Mouse (Mus musculus) frontal cortex, adult 2 months (tissue): Measurements from ENCODE around the gene 4632433K11Rik. TPM values are rescaled to one million over a fixed set of nuclear protein-coding genes. Genes with fewer than 3 reads are reported as not detected.
A peak's percentile ranks its signal among the peaks of the same experiment; 100 is the strongest.
"Not testable (repeated sequence)": the region's sequence is repeated elsewhere in the genome, so short reads cannot be mapped to it uniquely, and the experiment has no call there.

Experiments used
- DNase-seq, 2 experiments: peaks; one replicate each; pipeline ENCODE4 v3.0.0; 2022; ENCODE audit warnings: low spot score in 1 of 2; ENCODE audit errors: extremely low spot score in 1 of 2
- polyA plus RNA-seq: library from polyadenylated mRNA; depleted of rRNA; stranded (reverse); fragments of >200 nt; gene quantifications from 2 replicates; pipeline ENCODE4 v1.2.3, GENCODE M21; 2012

4632433K11Rik gene
- polyA plus RNA-seq, 1 experiment = not detected

DNA sequence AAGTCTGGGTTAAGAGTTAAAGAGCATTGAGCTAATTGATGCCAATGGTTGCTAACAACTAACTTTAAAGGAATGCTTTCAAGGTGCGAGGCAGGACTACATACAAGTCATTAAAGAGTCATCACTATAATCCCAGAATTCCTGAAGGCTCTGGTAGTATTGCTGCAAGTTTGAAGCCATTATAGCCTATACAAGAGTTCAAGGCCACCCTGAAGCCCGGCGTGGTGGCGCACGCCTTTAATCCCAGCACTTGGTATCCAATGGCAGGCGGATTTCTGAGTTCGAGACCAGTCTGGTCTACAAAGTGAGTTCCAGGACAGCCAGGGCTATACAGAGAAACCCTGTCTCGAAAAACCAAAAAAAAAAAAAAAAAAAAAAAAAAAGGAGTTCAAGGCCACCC, 14.3 kb upstream of the 4632433K11Rik start:
- not testable (repeated sequence) for DNase-seq

DNA sequence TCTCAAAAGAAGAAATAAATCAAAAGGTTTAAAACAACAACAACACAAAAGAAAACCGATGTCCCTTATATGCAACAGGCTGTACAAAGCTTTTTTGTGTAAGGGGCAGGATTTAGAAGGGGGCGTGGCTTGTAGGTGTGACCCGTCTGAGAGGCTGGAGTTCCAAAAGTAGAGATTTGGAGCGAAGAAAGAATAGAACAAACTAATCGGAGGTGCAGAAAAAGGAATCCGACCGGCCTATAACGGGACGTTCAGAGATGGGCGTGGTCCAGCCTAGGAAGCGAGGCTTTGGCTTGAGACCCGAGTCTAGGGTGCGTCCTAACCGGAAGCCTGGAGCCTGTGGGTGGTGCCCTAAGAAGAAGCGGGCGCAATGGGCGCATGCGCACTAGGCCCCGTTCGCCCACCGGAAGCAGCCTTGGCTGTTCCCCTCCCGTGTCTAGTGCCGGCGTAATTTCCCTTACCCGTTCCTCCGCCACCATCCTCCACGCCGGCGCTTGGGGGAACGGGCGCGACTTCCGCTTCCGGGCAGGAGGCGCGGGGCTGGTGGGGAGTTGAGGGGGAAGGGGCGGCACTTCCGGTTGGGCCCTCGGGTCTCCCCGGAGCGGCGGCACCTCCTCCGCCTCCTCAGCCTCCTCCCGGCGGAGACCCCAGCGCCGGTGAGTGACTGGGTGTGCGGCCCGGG, 13.8 kb upstream of the 4632433K11Rik start, which contains the start of the genes Zfp865 and Ccdc106:
Gene Zfp865 (plus strand): TSS at position 377 of the 682 bp plus-strand sequence.
Gene Ccdc106 (plus strand): TSS at position 554 of the 682 bp plus-strand sequence.
- peak; percentile 99 to 100 for DNase-seq

DNA sequence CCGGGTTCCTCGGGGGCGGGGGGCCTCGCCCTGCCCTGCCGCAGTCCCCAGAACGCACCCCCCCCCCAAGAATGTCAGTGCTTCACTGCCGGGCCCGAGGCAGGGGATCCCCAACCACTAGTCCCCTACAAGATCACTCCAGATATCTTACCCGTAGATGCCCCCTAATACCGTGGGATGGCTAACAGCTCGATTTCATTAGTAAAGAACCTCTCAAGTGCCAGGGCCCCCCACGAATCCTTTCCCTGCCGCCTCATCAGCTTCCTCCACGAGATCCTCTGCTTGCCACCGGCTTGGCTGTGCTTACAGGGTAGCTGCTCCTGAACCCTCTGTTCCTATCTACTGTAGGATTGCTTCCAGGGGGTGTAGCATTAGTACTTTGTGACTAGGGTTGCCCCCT, 13.2 kb upstream of the 4632433K11Rik start:
- no peak for DNase-seq

DNA sequence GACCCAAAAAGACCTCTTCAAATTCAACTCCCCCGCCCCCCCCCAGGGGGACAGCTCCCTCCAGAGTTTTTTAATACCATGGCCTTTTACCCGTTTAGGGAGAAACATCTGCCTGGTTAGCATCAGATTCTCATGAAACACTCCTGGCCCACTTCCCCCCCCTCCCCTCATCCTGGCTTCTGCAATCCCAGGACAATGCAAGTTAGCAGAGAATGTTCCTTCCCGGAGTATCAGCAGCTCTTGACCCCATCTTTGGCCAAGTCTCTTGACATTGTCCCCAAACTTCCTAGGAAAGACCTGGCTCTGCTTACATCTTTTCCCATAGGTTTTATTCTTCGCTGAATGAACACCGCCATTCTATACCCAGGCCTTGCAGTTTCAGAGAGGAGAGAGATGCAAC, 12.7 kb upstream of the 4632433K11Rik start:
- DNase-seq = no peak

DNA sequence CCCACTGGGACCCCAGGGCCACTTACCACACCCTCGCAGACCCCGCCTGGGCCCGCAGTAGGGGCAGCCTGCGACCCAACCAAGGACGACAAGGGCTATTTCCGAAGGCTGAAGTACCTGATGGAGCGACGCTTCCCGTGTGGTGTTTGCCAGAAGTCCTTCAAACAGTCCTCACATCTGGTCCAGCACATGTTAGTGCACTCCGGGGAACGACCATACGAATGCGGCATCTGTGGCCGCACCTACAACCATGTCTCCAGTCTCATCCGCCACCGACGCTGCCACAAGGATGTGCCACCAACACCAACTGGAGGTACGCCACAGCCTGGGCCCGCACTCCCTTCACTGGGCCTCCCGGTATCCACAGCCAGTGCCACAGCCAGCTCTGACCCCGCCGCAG, 4.4 kb upstream of the 4632433K11Rik start:
- no peak for DNase-seq

DNA sequence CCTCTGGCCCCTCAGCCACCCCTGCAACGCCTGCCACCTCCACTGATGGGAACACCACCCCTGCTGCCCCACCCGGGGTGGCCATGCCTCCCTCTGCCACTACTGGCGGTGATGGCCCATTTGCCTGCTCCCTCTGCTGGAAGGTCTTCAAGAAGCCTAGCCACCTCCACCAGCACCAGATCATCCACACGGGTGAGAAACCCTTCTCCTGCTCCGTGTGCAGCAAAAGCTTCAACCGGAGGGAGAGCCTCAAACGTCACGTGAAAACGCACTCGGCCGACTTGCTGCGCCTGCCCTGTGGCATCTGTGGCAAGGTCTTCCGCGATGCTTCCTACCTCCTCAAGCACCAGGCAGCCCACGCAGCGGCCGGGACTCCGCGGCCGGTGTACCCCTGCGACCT, 4.0 kb upstream of the 4632433K11Rik start:
- no peak for DNase-seq

DNA sequence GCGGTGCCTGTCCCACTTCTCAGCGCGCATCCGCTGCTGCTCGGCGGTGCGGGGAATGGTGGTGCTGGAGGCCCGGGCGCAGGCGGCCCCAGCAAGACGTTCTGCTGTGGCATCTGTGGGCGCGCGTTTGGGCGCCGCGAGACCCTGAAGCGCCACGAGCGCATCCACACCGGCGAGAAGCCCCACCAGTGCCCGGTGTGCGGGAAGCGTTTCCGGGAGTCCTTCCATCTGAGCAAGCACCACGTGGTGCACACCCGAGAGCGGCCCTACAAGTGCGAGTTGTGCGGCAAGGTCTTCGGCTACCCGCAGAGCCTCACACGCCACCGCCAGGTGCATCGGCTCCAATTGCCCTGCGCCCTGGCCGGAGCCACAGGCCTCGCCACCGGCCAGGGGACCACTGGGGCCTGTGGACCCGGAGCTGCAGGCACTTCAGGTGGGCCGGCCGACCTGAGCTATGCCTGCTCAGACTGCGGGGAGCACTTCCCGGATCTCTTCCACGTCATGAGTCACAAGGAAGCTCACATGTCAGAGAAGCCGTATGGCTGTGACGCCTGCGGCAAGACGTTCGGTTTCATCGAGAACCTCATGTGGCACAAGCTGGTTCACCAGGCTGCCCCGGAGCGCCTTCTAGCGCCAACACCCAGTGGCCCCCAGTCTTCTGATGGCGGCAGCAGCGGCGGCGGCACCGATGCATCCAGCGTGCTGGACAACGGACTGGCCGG, 3.2 kb upstream of the 4632433K11Rik start:
- DNase-seq = no peak

DNA sequence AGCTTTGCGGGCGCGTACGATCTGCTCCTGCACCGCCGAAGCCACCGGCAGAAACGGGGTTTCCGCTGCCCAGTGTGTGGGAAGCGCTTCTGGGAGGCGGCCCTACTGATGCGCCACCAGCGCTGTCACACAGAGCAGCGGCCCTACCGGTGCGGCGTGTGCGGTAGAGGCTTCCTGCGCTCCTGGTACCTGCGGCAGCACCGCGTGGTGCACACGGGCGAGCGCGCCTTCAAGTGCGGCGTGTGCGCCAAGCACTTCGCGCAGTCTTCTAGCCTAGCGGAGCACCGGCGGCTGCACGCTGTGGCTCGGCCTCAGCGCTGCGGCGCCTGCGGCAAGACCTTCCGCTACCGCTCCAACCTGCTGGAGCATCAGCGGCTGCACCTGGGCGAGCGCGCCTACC, 2.4 kb upstream of the 4632433K11Rik start:
- DNase-seq = no peak

DNA sequence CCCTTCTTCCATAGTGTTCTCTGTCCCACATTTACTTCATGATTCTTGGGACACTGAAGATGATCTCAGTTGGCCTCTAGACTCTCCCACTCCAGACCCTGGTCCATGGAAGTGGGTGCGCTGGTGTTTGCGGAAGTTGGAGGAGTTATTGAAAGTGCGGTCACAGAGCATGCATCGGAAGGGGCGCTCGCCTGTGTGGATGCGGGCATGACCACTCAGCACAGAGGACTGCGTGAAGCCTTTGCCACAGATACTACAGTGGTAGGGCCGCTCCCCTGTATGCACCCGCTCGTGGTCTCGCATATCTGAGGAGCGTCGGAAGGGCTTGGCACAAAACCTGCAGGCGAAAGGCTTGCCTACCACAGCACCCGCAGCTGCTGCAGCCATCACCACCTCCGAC, 1.7 kb downstream of the 4632433K11Rik start:
- no peak for DNase-seq

DNA sequence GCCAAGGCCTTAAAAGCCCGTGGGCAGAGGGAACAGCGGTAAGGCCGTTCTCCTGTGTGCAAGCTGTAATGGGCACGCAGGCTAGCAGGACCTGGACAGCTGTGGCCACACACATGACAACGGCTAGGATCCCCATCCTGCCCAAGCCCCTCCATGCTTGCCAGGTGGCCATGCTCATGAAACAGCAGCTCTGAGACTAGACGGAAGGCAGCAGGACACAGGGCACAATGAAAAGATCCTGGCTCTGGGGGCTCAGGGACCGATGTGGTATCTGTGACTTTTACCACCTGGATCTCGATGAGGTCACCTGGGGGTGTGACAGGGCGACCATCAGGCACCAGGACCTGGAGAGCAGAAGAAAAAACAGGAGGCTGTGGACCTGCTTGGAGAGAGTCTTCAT, 2.2 kb downstream of the 4632433K11Rik start:
- DNase-seq = no peak

DNA sequence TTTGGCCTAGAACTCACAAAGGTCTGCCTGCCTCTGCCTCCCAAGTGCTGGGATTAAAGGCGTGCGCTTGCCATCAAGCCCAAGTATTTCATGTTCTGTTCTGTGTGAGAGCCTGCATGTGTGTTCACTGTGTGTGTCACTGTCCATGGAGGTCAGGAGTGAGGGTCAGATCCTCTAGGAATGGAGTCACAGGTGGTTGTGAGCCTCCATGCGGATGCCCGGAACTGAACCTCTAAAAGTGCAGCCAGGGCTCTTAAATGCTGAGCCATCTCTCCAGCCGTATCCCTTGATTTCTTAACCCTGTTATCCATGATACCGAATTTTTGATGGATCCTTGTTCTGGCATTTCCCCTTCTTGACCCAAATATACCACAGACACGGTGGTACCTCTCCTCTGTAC, 3.1 kb downstream of the 4632433K11Rik start:
- no peak for DNase-seq

DNA sequence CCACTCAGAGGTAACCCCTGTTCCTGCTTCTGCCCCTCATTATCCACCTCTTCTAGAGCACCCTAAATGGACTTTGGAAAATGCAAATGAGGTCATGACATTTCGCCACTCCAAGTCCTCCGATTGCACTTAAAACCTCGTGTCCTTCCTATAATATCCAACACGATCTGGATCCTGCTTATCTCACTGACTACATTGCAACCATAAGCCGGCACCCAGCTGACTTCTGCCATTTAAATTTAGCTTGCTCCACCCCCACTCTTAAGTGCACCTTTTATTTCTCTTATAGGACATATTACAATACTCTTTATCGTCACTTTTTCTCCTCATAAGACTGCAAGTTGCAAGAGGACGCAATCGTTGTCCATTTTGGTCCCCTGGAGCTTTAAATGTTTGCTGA, 3.5 kb downstream of the 4632433K11Rik start:
- no peak for DNase-seq

DNA sequence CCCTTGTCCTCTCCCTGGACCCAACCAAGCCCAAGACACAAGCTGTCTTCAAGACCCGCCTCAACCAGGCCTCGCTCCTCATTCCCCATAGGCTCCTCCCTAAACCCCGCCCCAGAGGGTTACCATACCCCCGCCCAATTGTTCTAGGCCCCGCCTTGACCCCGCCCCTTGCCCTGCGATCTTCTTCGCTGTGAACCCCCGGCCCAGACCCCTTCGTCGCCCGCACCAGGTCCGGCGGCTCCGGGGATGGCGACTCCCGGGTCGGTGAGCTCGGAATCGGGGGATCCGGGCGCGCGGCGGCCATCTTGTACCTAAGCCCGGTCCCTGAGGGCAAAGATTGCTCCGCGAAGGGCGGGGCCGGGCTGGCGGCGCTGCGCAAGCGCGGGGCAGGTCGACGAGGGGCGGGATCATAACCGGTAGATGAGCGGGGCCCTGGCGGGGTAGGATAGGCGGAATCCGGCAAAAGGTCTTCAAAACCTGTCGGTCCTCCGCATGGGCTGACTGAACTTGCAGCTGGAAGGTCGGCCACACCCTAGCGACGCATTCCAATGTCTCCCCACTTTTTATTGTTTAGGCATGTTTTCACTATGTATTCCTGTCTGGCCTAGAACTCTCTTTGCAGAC, 4.3 kb downstream of the 4632433K11Rik start, which contains the start of gene Zfp784:
Gene Zfp784 (minus strand): TSS at position 338 of the 624 bp plus-strand sequence.
- peak; percentile 81 to 90 for DNase-seq

DNA sequence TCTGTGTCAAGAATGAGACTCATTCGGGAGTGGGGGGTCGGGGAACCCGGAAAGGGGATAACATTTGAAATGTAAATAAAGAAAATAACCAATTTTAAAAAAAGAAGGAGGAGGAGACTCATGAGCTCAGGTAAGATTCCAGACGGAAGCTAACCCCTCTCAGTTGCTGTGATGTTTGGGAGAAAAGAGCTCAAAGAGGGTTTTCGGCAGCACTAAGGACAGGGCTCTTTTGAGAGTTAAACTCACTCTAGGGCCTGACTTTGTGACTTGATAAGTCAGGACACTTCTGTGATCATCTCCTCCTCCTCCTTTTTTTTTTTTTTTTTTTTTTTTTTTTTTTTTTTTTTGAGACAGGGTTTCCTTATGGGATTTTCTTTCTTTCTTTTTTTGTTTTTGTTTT, 5.0 kb downstream of the 4632433K11Rik start:
- DNase-seq = no peak

DNA sequence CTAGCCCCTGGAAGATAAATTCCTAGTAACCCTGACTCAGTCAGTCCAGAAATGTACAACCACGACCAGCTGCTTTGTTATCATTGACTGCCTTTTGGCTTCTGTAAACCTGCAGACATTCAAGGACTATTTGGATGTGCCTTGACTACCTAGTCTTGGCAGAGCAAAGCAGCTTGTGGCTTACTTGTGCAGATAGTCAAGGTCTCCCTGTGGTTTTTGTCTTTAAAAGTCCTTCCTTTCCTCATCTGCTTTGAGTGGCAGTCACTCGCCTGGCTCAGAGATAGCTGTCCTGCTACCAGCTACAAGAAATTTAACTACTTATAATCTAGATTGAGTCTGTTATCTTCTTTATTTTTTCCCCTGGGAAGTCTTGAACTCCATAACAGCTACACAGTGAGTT, 11.1 kb downstream of the 4632433K11Rik start:
- DNase-seq = no peak

DNA sequence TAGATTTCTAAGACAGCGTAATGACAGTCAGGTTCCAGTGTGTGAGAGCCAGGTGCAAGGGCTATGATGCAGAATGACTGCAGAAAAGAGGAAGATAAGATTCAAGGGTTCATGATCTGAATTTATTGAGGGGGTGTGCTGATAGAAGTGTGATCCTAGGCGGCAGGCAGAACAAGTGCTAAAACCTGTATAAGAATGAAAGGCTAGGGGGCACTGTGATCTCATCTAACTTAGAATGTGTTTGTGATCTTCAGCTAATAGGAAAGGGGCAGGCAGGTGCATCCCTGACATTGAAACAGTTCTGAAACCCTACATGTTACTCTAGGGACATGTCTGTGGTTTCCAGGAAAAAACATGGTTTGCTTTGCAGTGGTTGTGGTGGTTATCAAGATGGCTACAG, 12.2 kb downstream of the 4632433K11Rik start:
- no peak for DNase-seq

DNA sequence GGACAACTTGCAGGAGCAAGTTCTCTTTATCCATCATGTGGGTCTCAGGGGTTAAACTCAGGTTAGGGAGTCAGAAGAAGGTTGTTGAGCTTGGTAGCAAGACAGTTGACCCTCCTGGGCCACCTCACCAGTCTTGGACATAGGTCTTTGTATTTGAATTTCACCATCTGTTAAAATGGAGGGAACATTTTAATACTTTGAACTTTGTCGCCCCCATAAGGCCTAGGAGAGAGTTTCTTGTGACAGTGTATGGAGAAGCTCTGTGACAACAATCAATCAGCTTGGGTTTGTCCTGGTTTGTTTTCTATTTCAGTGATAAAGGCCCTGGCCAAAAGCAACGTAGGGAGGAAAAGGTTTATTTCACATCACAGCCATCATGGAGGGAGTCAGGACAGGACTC, 13.4 kb downstream of the 4632433K11Rik start:
- DNase-seq = peak in 1 of 2 experiments; percentile 54

DNA sequence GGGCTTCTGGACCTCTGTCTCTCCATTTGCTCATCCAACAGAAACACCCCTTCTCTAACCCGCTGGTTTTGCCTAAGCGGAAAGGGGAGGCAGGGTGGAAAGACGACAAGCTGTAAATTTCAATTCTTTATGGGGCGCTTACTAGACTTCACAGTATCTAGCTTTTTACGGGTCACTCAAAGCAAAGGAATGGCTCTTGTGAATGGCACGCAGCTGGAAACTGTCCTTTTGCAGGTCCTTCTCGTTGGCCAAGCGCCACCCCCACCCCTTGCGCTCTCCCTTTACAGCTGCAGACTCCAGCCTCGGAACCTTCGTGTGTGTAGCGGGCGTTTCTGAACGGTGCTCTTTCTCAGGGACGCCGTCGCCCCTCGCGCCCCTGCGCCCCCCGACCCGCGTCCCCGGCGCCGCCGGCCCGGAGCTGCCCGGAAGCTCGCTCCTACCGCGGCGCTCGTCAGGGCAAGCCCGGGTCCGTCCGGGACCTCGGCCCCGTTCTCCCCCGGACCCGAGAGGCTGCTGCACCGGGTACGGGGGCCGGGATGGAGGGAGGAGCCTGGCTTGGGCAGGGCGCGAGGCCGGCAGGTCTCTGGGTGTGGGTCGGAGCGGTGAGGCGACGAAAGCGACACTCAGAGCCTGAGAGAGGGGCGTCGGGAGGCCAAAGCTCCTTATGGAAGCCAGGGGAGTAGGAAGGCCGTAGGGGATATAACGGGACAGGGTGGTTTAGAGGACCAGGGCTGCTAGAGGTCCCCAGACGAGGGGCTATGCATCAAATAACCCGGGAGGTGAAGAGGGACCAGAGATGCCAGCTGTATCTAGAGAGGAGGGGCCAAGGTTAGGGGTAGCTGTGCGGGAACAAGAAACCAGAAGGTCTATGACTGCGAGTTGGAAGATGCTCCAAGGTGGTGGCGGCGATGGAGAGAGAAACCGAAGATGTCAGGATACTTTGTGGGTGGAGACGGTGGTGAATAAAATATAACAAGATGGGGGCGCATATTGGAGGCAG, 17.6 kb downstream of the 4632433K11Rik start, which contains the start of gene Zfp580:
Gene Zfp580 (plus strand): TSS at position 346 of the 1,000 bp plus-strand sequence.
- DNase-seq = peak in 1 of 2 experiments; percentile 72

DNA sequence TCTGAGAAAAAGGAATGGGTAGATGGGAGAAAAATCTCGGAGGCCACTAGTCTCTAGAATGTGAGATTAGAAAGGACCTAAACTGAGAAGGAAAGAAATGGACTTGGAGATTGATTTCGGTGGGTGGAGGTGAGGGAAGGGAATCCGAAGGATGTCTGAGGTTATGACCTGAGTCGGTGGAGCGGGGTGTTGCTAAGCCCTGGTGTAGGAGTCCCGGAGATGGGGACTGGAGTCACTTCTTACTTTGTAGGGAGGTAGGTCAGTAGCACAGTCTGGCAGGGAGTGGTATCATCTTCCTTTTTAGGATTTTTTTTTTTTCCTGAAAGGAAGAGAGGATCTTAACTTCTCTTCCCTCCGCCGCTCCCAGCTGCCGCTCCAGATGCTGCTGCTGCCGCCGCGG, 18.5 kb downstream of the 4632433K11Rik start:
- DNase-seq = no peak

DNA sequence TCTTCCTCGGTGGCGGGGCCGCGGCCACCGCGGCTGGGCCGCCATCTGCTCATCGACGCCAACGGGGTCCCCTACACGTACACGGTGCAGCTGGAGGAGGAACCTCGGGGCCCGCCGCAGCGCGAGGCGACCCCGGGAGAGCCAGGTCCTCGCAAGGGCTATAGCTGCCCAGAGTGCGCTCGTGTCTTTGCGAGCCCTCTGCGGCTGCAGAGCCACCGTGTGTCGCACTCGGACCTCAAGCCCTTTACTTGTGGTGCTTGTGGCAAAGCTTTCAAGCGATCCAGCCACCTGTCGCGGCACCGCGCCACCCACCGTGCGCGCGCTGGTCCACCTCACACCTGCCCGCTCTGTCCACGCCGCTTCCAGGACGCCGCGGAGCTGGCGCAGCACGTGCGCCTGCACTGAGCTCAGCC, 19.0 kb downstream of the 4632433K11Rik start:
- DNase-seq = no peak
